Mouse (Mus musculus) testis, adult 10 weeks (tissue): ENCODE measurements around the gene Olfr917. TPM values are rescaled to one million over a fixed set of nuclear protein-coding genes. Genes with fewer than 3 reads are reported as not detected.

Experiments used
- polyA plus RNA-seq: library from polyadenylated mRNA; stranded (reverse); fragments of 350-450 nt; fragmentation: Illumina TruSeq; extraction: RNeasy Lipid Tissue Mini Kit (QIAGEN cat#74804); gene quantifications from one replicate; pipeline ENCODE4 v1.2.3, GENCODE M21; 2014; ENCODE audit warnings: low read depth, low replicate concordance

The Olfr917 gene
- polyA plus RNA-seq: not detected

DNA sequence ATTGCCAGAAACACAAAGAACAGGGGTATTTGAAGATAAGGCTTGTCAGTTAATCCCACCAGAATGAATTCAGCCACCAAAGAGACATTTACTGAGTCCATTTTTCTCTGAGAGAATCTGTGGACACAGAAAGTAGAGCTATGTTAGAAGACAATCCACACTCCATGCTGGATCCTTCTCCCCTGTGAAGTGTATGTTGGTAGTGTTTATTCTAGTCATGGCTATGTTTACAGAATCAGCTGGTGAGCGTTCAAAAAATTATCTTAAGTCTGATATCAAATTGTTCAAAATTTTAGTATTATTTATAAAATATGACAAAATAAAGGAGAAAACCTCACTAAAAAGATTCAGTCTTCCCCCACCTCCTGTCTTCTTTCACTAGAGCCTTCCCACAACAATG lies at the start of gene Olfr917:
Olfr917 (minus strand) TSS at position 101 of the 400 bp plus-strand sequence.

DNA sequence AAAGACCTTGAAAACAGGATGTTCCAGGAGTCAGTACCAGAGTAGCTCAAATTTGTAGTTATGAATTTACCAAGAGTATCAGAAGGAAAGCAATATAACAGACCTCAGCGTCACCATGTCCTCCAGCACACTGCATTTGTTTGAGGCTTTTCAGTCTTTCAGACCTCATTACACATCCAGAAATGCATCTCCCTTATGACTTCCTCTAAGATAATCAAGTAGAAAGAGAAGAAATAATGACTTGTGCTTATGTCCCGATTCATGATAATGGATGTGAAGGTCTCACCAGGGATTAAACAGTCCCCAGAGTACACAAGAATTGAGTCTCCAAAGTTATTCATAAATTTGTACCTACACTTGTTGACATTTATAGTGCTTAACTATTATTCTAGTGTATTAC lies 8.9 kb upstream of the Olfr917 start, which contains the start of gene Olfr918:
Olfr918 (minus strand) TSS at position 101 of the 400 bp plus-strand sequence.

DNA sequence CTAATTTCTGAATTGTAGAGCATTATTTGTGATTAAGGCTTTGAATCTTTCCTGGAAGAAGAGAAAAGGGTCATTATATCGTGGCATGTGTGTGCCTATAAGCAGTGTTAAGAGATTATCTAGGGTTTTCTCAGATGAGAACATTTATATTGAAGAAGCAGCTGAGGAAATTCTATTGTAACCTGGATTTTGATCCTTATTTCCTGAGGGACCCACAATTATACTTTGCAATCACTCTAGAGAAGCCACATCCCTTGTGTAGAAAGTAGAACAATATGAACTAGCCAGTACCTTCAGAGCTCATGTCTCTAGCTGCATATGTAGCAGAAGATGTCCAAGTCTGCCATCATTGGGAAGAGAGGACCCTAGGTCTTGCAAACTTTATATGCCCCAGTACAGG lies 5.9 kb downstream of the Olfr917 start, which contains the start of gene Olfr916:
Olfr916 (minus strand) TSS at position 101 of the 400 bp plus-strand sequence.

Other genes starting within 250 kb of the Olfr917 start
- gene Olfr901, start 236.4 kb downstream of the Olfr917 start, polyA plus RNA-seq: not detected
- gene Olfr902, start 218.2 kb downstream of the Olfr917 start, polyA plus RNA-seq: not detected
- gene Olfr904, start 202.7 kb downstream of the Olfr917 start, polyA plus RNA-seq: not detected
- gene Olfr905, start 194.7 kb downstream of the Olfr917 start, polyA plus RNA-seq: not detected
- gene Olfr906, start 178.8 kb downstream of the Olfr917 start, polyA plus RNA-seq: 0.15 TPM
- not detected for gene Olfr907, start 170.0 kb downstream of the Olfr917 start, polyA plus RNA-seq
- gene Olfr911-ps1, start 144.3 kb downstream of the Olfr917 start, polyA plus RNA-seq: not detected
- not detected for gene Olfr910, start 128.0 kb downstream of the Olfr917 start, polyA plus RNA-seq
- not detected for gene Olfr912, start 85.7 kb downstream of the Olfr917 start, polyA plus RNA-seq
- gene Olfr913, start 73.1 kb downstream of the Olfr917 start, polyA plus RNA-seq: not detected
- not detected for gene Olfr914, start 60.7 kb downstream of the Olfr917 start, polyA plus RNA-seq
- gene Olfr916, start 6.0 kb downstream of the Olfr917 start, polyA plus RNA-seq: not detected
- gene Olfr918, start 8.8 kb upstream of the Olfr917 start, polyA plus RNA-seq: not detected
- not detected for gene Olfr919, start 37.8 kb upstream of the Olfr917 start, polyA plus RNA-seq
- gene Vwa5a, start 52.4 kb upstream of the Olfr917 start, polyA plus RNA-seq: 8.6 TPM
- gene Olfr920, start 86.5 kb upstream of the Olfr917 start, polyA plus RNA-seq: 0.22 TPM
- not detected for gene Olfr921, start 107.2 kb upstream of the Olfr917 start, polyA plus RNA-seq
- not detected for gene Olfr922, start 148.8 kb upstream of the Olfr917 start, polyA plus RNA-seq
- not detected for gene Olfr923, start 160.7 kb upstream of the Olfr917 start, polyA plus RNA-seq
- not detected for gene Olfr924, start 178.6 kb upstream of the Olfr917 start, polyA plus RNA-seq
- gene Olfr26, start 189.2 kb upstream of the Olfr917 start, polyA plus RNA-seq: not detected
- not detected for gene Olfr926, start 211.3 kb upstream of the Olfr917 start, polyA plus RNA-seq